Mouse (Mus musculus): ENCODE measurements around the gene Gcc1.

DNA sequence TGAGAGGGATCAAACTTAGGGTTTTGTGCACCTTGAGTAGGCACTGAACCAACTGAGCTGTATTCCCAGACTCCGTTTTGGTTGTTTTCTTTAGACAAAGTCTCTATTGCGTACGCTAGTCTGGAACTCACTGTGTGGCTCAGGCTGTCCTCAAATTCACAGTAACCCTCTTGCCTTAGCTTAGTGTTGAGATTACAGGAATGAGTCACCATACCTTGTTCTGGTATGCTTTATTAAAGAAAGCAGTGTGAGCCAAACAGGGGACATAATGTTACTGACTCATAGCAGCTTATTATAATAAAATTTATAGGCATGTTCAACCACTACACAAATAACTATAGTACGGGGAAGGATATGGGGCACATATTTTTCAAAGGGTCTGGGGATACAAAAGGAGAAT lies 46.0 kb upstream of the Gcc1 start:
- TF ChIP-seq GATA1 (IDR thresholded peaks at IDR 0.05; ENCODE audit: low read depth, low read length) (no peak), CTCF (IDR thresholded peaks at IDR 0.05 in 2 of 3, conservative IDR thresholded peaks at IDR 0.05 in 1 of 3; ENCODE audit: control insufficient read depth in 1 of 3, insufficient read depth in 1 of 3, low read depth in 2 of 3, low read length in 3 of 3, poor library complexity in 1 of 3, severe bottlenecking in 1 of 3) (no peak), EP300 (IDR thresholded peaks at IDR 0.05; ENCODE audit: low read depth in 1 of 2, low read length in 2 of 2) (no peak), ZMIZ1 (IDR thresholded peaks at IDR 0.05; ENCODE audit: low read depth, low read length) (no peak), TBP (IDR thresholded peaks at IDR 0.05; ENCODE audit: low read depth, low read length) (no peak), TCF12 (IDR thresholded peaks at IDR 0.05; ENCODE audit: low read depth, low read length) (no peak), ETS1 (IDR thresholded peaks at IDR 0.05; ENCODE audit: low read depth, low read length) (no peak), TAL1 (IDR thresholded peaks at IDR 0.05; ENCODE audit: low read length) (no peak)

Data from MEL (cell line).